Mouse (Mus musculus) C2C12 (cell line): ENCODE results near the gene Uvrag.

Experiments used
- CEBPB ChIP-seq: IDR thresholded peaks from one replicate; pipeline ENCODE4 v1.6.1; 2011; ENCODE audit warnings: low read depth, mild to moderate bottlenecking, control low read depth, moderate library complexity
- CTCF ChIP-seq: IDR thresholded peaks from one replicate; pipeline ENCODE4 v1.5.1; 2011; ENCODE audit not compliant: control insufficient read depth, insufficient read depth, insufficient read length
- MAX ChIP-seq: IDR thresholded peaks from one replicate; pipeline ENCODE4 v1.6.1; 2011; ENCODE audit warnings: mild to moderate bottlenecking, control low read depth
- MYOD1 ChIP-seq: IDR thresholded peaks from one replicate; pipeline ENCODE4 v1.6.1; 2011; ENCODE audit warnings: low read depth; ENCODE audit not compliant: control insufficient read depth, insufficient read length
- USF1 ChIP-seq: IDR thresholded peaks from one replicate; pipeline ENCODE4 v1.6.1; 2011; ENCODE audit warnings: low read depth, mild to moderate bottlenecking, control low read depth, moderate library complexity

DNA sequence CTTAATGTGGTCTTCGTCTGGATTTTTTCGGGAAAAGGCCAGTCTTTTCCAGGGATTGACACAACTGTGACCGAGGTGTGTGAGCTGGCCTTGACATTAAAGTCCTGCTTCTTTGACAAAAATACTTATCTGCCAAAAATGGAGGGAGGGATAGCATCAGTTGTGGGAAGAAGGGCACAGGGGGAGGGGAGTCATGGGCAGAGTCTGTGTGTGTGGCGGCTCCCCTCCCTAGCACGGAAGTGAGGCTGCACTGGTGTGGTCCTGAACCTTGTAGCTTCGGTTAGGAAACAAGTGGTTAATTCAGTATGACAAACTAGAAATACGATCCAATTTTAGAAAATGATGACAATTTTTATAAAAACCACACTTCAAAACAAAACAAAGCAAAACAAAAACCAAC is 202.3 kb downstream of the Uvrag start:
- no peak for TF ChIP-seq CTCF
- TF ChIP-seq MAX = no peak
- no peak for TF ChIP-seq USF1
- no peak for TF ChIP-seq CEBPB
- TF ChIP-seq MYOD1 = no peak
